In the genomic region with DNA sequence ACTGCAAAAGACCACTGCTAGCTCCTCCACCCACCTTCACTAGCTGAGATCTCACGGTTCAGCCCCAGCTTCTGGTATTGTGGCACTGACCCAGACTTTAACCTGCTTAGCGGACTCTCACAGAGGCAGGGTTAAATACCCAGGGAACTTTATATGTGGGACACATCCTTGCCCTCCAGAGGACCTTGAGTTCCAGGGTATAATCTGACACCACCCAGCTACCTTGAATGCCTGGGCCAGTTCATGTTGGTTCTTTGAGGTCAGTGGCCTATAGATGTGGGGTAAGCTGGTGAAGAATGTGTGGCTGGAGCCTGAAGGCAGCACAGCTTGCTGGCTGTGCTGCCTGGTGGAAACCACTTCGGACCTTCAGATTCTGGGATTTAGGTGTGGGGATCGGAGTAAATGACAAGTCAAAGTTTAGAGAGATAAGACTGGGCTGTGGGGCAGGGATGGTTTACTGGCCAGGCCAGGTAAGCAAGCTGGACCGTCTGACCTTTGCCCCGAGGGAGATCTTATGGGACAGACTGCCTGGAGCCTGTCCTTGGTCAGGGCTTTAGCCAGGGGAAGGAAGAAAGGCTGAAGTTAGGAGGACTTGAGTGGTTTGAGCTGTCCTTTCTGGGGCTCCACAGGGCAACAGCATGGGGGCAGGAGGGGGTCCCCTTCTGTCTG, we compare ENCODE assay signal across 11 mouse cellular contexts.
A peak's percentile ranks its signal among the peaks of the same experiment; 100 is the strongest.
DNase-seq lines count a peak whose midpoint lies in the region; ATAC-seq lines count a peak whose summit lies in the region.
"Had no signal": no experiment of that assay in that cellular context is flagged by ENCODE, and none has a peak within 500 bp of the region (broad histone marks: within the 10 kb centered on the region; RNA-seq: fewer than 3 reads in every experiment).

No protein-coding gene starts in this region.

- H3K4me3 ChIP-seq in embryonic facial prominence, embryonic 11.5 days (ENCODE audit: low read depth, low read length) = no peak overlapping the region; the same call in 1 of the 2 replicates
- peak overlapping the region; percentile 54 for H3K4me3 ChIP-seq in forebrain, embryonic 13.5 days
- H3K4me3 ChIP-seq in kidney, embryonic 16.5 days (ENCODE audit: low read length) = peak overlapping the region; percentile 66
- H3K4me3 ChIP-seq in midbrain, embryonic 12.5 days = peak overlapping the region; percentile 58

- no peaks in the 10 kb centered on the region for H3K9me3 ChIP-seq in embryonic facial prominence, embryonic 11.5 days (replicated peaks; ENCODE audit: control insufficient read depth, low read length)
- H3K9me3 ChIP-seq in forebrain, embryonic 13.5 days (replicated peaks) = no peaks in the 10 kb centered on the region
- H3K9me3 ChIP-seq in kidney, embryonic 16.5 days (ENCODE audit: low read length) = no peaks in the 10 kb centered on the region
- H3K9me3 ChIP-seq in midbrain, embryonic 12.5 days = no peaks in the 10 kb centered on the region

- H3K36me3 ChIP-seq in embryonic facial prominence, embryonic 11.5 days (replicated peaks; ENCODE audit: control insufficient read depth, insufficient read depth, low read depth, low read length) = no peaks in the 10 kb centered on the region
- H3K36me3 ChIP-seq in forebrain, embryonic 13.5 days (ENCODE audit: poor library complexity, severe bottlenecking) = no peaks in the 10 kb centered on the region
- no peaks in the 10 kb centered on the region for H3K36me3 ChIP-seq in kidney, embryonic 16.5 days (ENCODE audit: insufficient read depth, low read length)
- no peaks in the 10 kb centered on the region for H3K36me3 ChIP-seq in midbrain, embryonic 12.5 days

- no peak for DNase-seq in embryonic facial prominence, embryonic 11.5 days (ENCODE audit: low spot score)
- no peak for DNase-seq in MN1 (ENCODE audit: low spot score)
- DNase-seq in embryo, embryonic 10.5 days (ENCODE audit: low spot score) = no peak
- DNase-seq in adrenal gland, adult 2 months = no peak
- DNase-seq: cerebellum, adult 11 months; heart, adult 11 months; lung, adult 2 months had no signal

- H3K27ac ChIP-seq in embryonic facial prominence, embryonic 11.5 days (replicated peaks; ENCODE audit: low read depth, low read length) = no peak overlapping the region
- H3K27ac ChIP-seq in forebrain, embryonic 13.5 days = no peak overlapping the region
- peak overlapping the region; percentile 54; the same call in 1 of the 2 replicates for H3K27ac ChIP-seq in kidney, embryonic 16.5 days (ENCODE audit: low read length)
- H3K27ac ChIP-seq in midbrain, embryonic 12.5 days (replicated peaks) = no peak overlapping the region

- 45% methylated on average over 6 of the region's 6 CpGs for WGBS in embryonic facial prominence, embryonic 11.5 days
- WGBS in forebrain, embryonic 13.5 days = 57% methylated on average over 6 of the region's 6 CpGs
- 35% methylated on average over 6 of the region's 6 CpGs for WGBS in kidney, embryonic 16.5 days
- WGBS in midbrain, embryonic 12.5 days = 50% methylated on average over 6 of the region's 6 CpGs

- no peaks in the 10 kb centered on the region for H3K27me3 ChIP-seq in embryonic facial prominence, embryonic 11.5 days (ENCODE audit: control insufficient read depth, insufficient read depth, low read length)
- no peaks in the 10 kb centered on the region for H3K27me3 ChIP-seq in forebrain, embryonic 13.5 days
- H3K27me3 ChIP-seq in kidney, embryonic 16.5 days (ENCODE audit: insufficient read depth, low read length) = no peaks in the 10 kb centered on the region
- H3K27me3 ChIP-seq in midbrain, embryonic 12.5 days = 0 out of 2 replicates have a peak, but pooled peaks cover 10% of the 10 kb centered on the region
- H3K27me3 ChIP-seq: Patski had no signal

- peaks cover 3% of the 10 kb centered on the region for H3K4me1 ChIP-seq in embryonic facial prominence, embryonic 11.5 days (ENCODE audit: control insufficient read depth, insufficient read depth, low read length)
- H3K4me1 ChIP-seq in forebrain, embryonic 13.5 days = peaks cover 39% of the 10 kb centered on the region
- peaks cover 30% of the 10 kb centered on the region for H3K4me1 ChIP-seq in kidney, embryonic 16.5 days (ENCODE audit: insufficient read depth, low read length)
- peaks cover 17% of the 10 kb centered on the region for H3K4me1 ChIP-seq in midbrain, embryonic 12.5 days

- peak overlapping the region; percentile 4; the same call in 1 of the 2 replicates for H3K9ac ChIP-seq in embryonic facial prominence, embryonic 11.5 days (replicated peaks; ENCODE audit: low read length)
- peak overlapping the region; percentile 83 for H3K9ac ChIP-seq in forebrain, embryonic 13.5 days
- peak overlapping the region; percentile 78 for H3K9ac ChIP-seq in kidney, embryonic 16.5 days (replicated peaks; ENCODE audit: low read length)
- H3K9ac ChIP-seq in midbrain, embryonic 12.5 days (replicated peaks) = 0 out of 2 replicates have a peak overlapping the region, but pooled peaks have one; percentile 69

- peak overlapping the region; percentile 81 for H3K4me2 ChIP-seq in embryonic facial prominence, embryonic 11.5 days (ENCODE audit: low read depth, low read length)
- H3K4me2 ChIP-seq in forebrain, embryonic 13.5 days = peak overlapping the region; percentile 96
- peak overlapping the region; percentile 95 for H3K4me2 ChIP-seq in kidney, embryonic 16.5 days (replicated peaks; ENCODE audit: low read depth, low read length)
- H3K4me2 ChIP-seq in midbrain, embryonic 12.5 days (replicated peaks) = peak overlapping the region; percentile 91

- ATAC-seq in embryonic facial prominence, embryonic 11.5 days (replicated peaks; ENCODE audit: insufficient number of reproducible peaks, low FRiP score, low TSS enrichment, low read depth) = no peak
- no peak for ATAC-seq in forebrain, embryonic 13.5 days
- ATAC-seq in kidney, embryonic 16.5 days (ENCODE audit: low FRiP score, low TSS enrichment) = peak; percentile 37; the same call in 1 of the 2 replicates
- no peak for ATAC-seq in midbrain, embryonic 12.5 days (ENCODE audit: low FRiP score, low read depth)
- ATAC-seq: Patski had no signal

Comparison
In these comparisons a context has a peak if more than half of its experiments do, and no peak if none do; other contexts are left out.
1. H3K9ac ChIP-seq: peak in every context shown above with its lines; median percentile 83 in forebrain, embryonic 13.5 days; 78 in kidney, embryonic 16.5 days; 69 in midbrain, embryonic 12.5 days; 4 in embryonic facial prominence, embryonic 11.5 days.